Mouse (Mus musculus) cerebellum, adult 2 months (tissue): ENCODE measurements around the gene Galk1.

Source experiments
- CTCF ChIP-seq: fragments of 200-500 bp; IDR thresholded peaks from 2 replicates; pipeline ENCODE4 v1.5.1; 2011; ENCODE audit warnings: low read depth, mild to moderate bottlenecking, control low read depth, low read length, moderate library complexity, borderline replicate concordance; ENCODE audit not compliant: insufficient read depth
- POLR2A ChIP-seq: fragments of 200-500 bp; IDR thresholded peaks from 2 replicates; pipeline ENCODE4 v1.6.1; 2011; ENCODE audit warnings: low read length, control low read depth, borderline replicate concordance; ENCODE audit not compliant: insufficient read depth

GRCm38 (mm10) chr11:116010146-116010545, 2.4 kb downstream of the Galk1 start:
- no peak for TF ChIP-seq CTCF
- no peak for TF ChIP-seq POLR2A
